Mouse (Mus musculus) lung, embryonic 14.5 days (tissue): ENCODE measurements at regions not wholly inside any gene's neighbourhood (a gene's known extent, or its start where the extent isn't known, plus 50 kb on each side); places are given as distances from the start of the nearest gene placed in this dataset.

Experiments
- ATAC-seq: fragments of 200-750 bp; cut with Nextera tagmentation; 2 replicates; pipeline ENCODE4 v1.8.0; 2017; ENCODE audit warnings: mild to moderate bottlenecking, moderate TSS enrichment, moderate library complexity; ENCODE audit not compliant: insufficient read depth
- DNase-seq: peaks from one replicate; pipeline ENCODE4 v3.0.0-alpha.2; 2015
- H3K27ac ChIP-seq: fragments of 300-500 bp; sonication (generic); 2 replicates; pipeline ENCODE4 v1.5.1; 2014; ENCODE audit warnings: low read depth, mild to moderate bottlenecking, moderate library complexity
- H3K27me3 ChIP-seq: fragments of 300-500 bp; sonication (generic); 2 replicates; pipeline ENCODE4 v1.6.1; 2014; ENCODE audit warnings: low read length, control low read depth; ENCODE audit not compliant: insufficient read depth
- H3K36me3 ChIP-seq: fragments of 300-500 bp; sonication (generic); 2 replicates; pipeline ENCODE4 v1.6.1; 2014; ENCODE audit warnings: control low read depth; ENCODE audit not compliant: insufficient read depth
- H3K4me1 ChIP-seq: fragments of 300-500 bp; sonication (generic); 2 replicates; pipeline ENCODE4 v1.6.1; 2014; ENCODE audit warnings: antibody characterized with exemption, control low read depth; ENCODE audit not compliant: insufficient read depth
- H3K4me2 ChIP-seq: fragments of 300-500 bp; sonication (generic); 2 replicates; pipeline ENCODE4 v1.6.1; 2014; ENCODE audit warnings: mild to moderate bottlenecking
- H3K4me3 ChIP-seq: fragments of 300-500 bp; sonication (generic); 2 replicates; pipeline ENCODE4 v1.5.1; 2014; ENCODE audit warnings: low read depth, low read length
- H3K9ac ChIP-seq: fragments of 300-500 bp; sonication (generic); 2 replicates; pipeline ENCODE4 v1.6.1; 2014
- H3K9me3 ChIP-seq: fragments of 300-500 bp; sonication (generic); 2 replicates; pipeline ENCODE4 v1.6.1; 2016; ENCODE audit warnings: low read depth, low read length, control low read depth
- CTCF ChIP-seq: IDR thresholded peaks from 2 replicates; pipeline ENCODE4 v1.5.1; 2016; ENCODE audit warnings: antibody characterized with exemption, low read depth
- WGBS: fragments of 180-500 bp; shearing (Covaris S2); extraction: QIAGEN DNeasy Blood & Tissue Kit; methylation state at CpG from one replicate; pipeline ENCODE4 v1.1.7; 2014; 5-methylcytosine and 5-hydroxymethylcytosine counted together

GRCm38 (mm10) chr7:90040581-90041340, 60.0 kb upstream of the Eed start:
- DNase-seq: no peak
- Histone ChIP-seq H3K4me1 (peaks cover 9% of the 10 kb centered on the region), H3K27ac (peak overlapping the region; percentile 61), H3K9ac (no peak overlapping the region), H3K9me3 (no peaks in the 10 kb centered on the region), H3K4me2 (no peak overlapping the region), H3K27me3 (no peaks in the 10 kb centered on the region), H3K36me3 (no peaks in the 10 kb centered on the region), H3K4me3 (no peak overlapping the region)
- no peak for ATAC-seq
- TF ChIP-seq CTCF: no peak
- 68% methylated on average over 11 of the region's 11 CpGs for WGBS

- no peak overlapping the region for H3K4me2 ChIP-seq
- peak; percentile 42; the same call in 1 of the 2 replicates for ATAC-seq
- H3K27me3 ChIP-seq: no peaks in the 10 kb centered on the region
- DNase-seq: peak; percentile 69
- no peak for TF ChIP-seq CTCF
- peak overlapping the region; percentile 61 for H3K27ac ChIP-seq
- no peaks in the 10 kb centered on the region for H3K9me3 ChIP-seq
- H3K4me3 ChIP-seq: no peak overlapping the region
- H3K36me3 ChIP-seq: no peaks in the 10 kb centered on the region
- H3K9ac ChIP-seq: no peak overlapping the region
- H3K4me1 ChIP-seq: peaks cover 14% of the 10 kb centered on the region
- 39% methylated on average over 5 of the region's 5 CpGs for WGBS
These were observed 60.8 kb upstream of the Eed start for GRCm38 (mm10) chr7:90041565-90042024.

- peak overlapping the region; percentile 61 for H3K27ac ChIP-seq
- TF ChIP-seq CTCF: no peak
- no peak for DNase-seq
- no peaks in the 10 kb centered on the region for H3K27me3 ChIP-seq
- H3K9me3 ChIP-seq: no peaks in the 10 kb centered on the region
- WGBS: 73% methylated on average over 7 of the region's 7 CpGs
- H3K4me3 ChIP-seq: no peak overlapping the region
- no peak for ATAC-seq
- no peak overlapping the region for H3K4me2 ChIP-seq
- H3K4me1 ChIP-seq: peaks cover 14% of the 10 kb centered on the region
- H3K9ac ChIP-seq: no peak overlapping the region
- no peaks in the 10 kb centered on the region for H3K36me3 ChIP-seq
These were observed 61.6 kb upstream of the Eed start for GRCm38 (mm10) chr7:90042364-90042763.

GRCm38 (mm10) chr7:90043526-90043925, 62.7 kb upstream of the Eed start:
- H3K4me2 ChIP-seq: no peak overlapping the region
- H3K4me1 ChIP-seq: peaks cover 14% of the 10 kb centered on the region
- no peaks in the 10 kb centered on the region for H3K9me3 ChIP-seq
- WGBS: 59% methylated on average over 8 of the region's 8 CpGs
- H3K9ac ChIP-seq: no peak overlapping the region
- H3K36me3 ChIP-seq: no peaks in the 10 kb centered on the region
- H3K27ac ChIP-seq: peak overlapping the region; percentile 69
- TF ChIP-seq CTCF: no peak
- no peak for ATAC-seq
- no peak for DNase-seq
- no peak overlapping the region for H3K4me3 ChIP-seq
- no peaks in the 10 kb centered on the region for H3K27me3 ChIP-seq

GRCm38 (mm10) chr7:90044100-90044698, 63.4 kb upstream of the Eed start:
- peaks cover 14% of the 10 kb centered on the region for H3K4me1 ChIP-seq
- no peak overlapping the region for H3K4me3 ChIP-seq
- no peak overlapping the region for H3K9ac ChIP-seq
- no peak overlapping the region for H3K4me2 ChIP-seq
- peak overlapping the region; percentile 55 for H3K27ac ChIP-seq
- ATAC-seq: no peak
- TF ChIP-seq CTCF: no peak
- H3K36me3 ChIP-seq: no peaks in the 10 kb centered on the region
- DNase-seq: peak; percentile 51
- H3K9me3 ChIP-seq: no peaks in the 10 kb centered on the region
- no peaks in the 10 kb centered on the region for H3K27me3 ChIP-seq
- 66% methylated on average over 4 of the region's 4 CpGs for WGBS

- WGBS: 41% methylated on average over 4 of the region's 4 CpGs
- H3K27me3 ChIP-seq: no peaks in the 10 kb centered on the region
- TF ChIP-seq CTCF: no peak
- ATAC-seq (peak; percentile 84), DNase-seq (peak; percentile 91)
- no peak overlapping the region for H3K9ac ChIP-seq
- H3K4me3 ChIP-seq: no peak overlapping the region
- H3K4me2 ChIP-seq: no peak overlapping the region
- peak overlapping the region; percentile 55 for H3K27ac ChIP-seq
- peaks cover 14% of the 10 kb centered on the region for H3K4me1 ChIP-seq
- H3K36me3 ChIP-seq: no peaks in the 10 kb centered on the region
- no peaks in the 10 kb centered on the region for H3K9me3 ChIP-seq
These were observed 64.5 kb upstream of the Eed start for GRCm38 (mm10) chr7:90045208-90045800.

GRCm38 (mm10) chr7:90046228-90046627, 65.4 kb upstream of the Eed start:
- Histone ChIP-seq H3K9ac (no peak overlapping the region), H3K27me3 (no peaks in the 10 kb centered on the region), H3K36me3 (no peaks in the 10 kb centered on the region), H3K4me1 (peaks cover 10% of the 10 kb centered on the region), H3K4me3 (no peak overlapping the region), H3K4me2 (no peak overlapping the region), H3K27ac (peak overlapping the region; percentile 85), H3K9me3 (no peaks in the 10 kb centered on the region)
- ATAC-seq (no peak), DNase-seq (no peak)
- no peak for TF ChIP-seq CTCF
- 71% methylated on average over 3 of the region's 3 CpGs for WGBS
